Comparison of ENCODE assay signal across 23 mouse cellular contexts in the genomic region with DNA sequence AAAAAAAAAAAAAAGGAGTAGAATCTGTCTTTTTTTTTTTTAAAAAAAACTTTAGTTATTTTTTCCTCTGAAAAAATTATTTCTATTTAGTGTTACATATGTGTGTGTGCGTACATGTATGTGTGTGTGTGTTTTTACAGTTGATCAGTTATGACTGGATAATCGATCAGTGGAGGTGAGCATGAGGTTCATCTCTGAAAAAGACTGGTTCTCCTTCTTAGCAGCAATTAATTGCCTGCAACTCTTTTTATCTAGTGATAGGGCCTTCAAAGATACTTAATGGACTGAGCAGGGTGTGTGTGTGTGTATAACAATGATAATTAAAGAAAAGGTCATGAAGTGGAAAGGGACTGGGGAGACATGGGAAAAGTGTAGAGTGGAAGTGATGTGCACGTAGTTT. TPM values are rescaled to one million over a fixed set of nuclear protein-coding genes. Genes with fewer than 3 reads are reported as not detected.
"Had no signal": no experiment of that assay in that cellular context is flagged by ENCODE, and none has a peak within 500 bp of the region (broad histone marks: within the 10 kb centered on the region; RNA-seq: fewer than 3 reads in every experiment).

No protein-coding gene starts in this region.

- H3K9ac ChIP-seq: neural tube, embryonic 13.5 days; neural tube, embryonic 15.5 days; stomach, embryonic 15.5 days had no signal

- H3K4me3 ChIP-seq: neural tube, embryonic 13.5 days; neural tube, embryonic 15.5 days; stomach, embryonic 15.5 days had no signal

- DNase-seq: retina, postnatal 1 day; right cerebral cortex, adult 18-20 months; right cerebral cortex, postnatal 14 days; right cerebral cortex, postnatal 25 days; right cerebral cortex, postnatal 4 days; spleen, adult 18-20 months; thymus, adult 18-20 months; thymus, adult 2 months; thymus, postnatal 14 days; thymus, postnatal 25 days; thymus, postnatal 36 days; thymus, postnatal 4 days had no signal

- H3K27ac ChIP-seq: neural tube, embryonic 13.5 days; neural tube, embryonic 15.5 days; stomach, embryonic 15.5 days; stomach, postnatal 0 days had no signal

- H3K4me1 ChIP-seq: neural tube, embryonic 13.5 days; neural tube, embryonic 15.5 days; stomach, embryonic 15.5 days had no signal

- H3K9me3 ChIP-seq: neural tube, embryonic 13.5 days; neural tube, embryonic 15.5 days; stomach, embryonic 15.5 days had no signal

- H3K27me3 ChIP-seq: neural tube, embryonic 13.5 days; neural tube, embryonic 15.5 days; stomach, embryonic 15.5 days had no signal

- H3K36me3 ChIP-seq: neural tube, embryonic 15.5 days had no signal

RNA-seq across cellular contexts. Expression of gene Mlana, which starts 53.4 kb away (rescaled TPM):
- total RNA-seq: neutrophil, adult 5-6 weeks had no signal
- polyA plus RNA-seq: neural tube, embryonic 13.5 days; neural tube, embryonic 14.5 days; neural tube, embryonic 15.5 days; small intestine, adult 2 months; stomach, embryonic 14.5 days; stomach, embryonic 15.5 days; stomach, embryonic 16.5 days; stomach, postnatal 0 days; testis, adult 2 months; thymus, postnatal 0 days had no signal
